Comparison of ENCODE assay signal across 9 mouse cellular contexts in genomic region chr8:26808771-26809170, GRCm38 (mm10).
DNase-seq lines count a peak whose midpoint lies in the region; ATAC-seq lines count a peak whose summit lies in the region.
"Had no signal": no experiment of that assay in that cellular context is flagged by ENCODE, and none has a peak within 500 bp of the region (broad histone marks: within the 10 kb centered on the region; RNA-seq: fewer than 3 reads in every experiment).

No protein-coding gene starts in this region.

- no peak overlapping the region for H3K9ac ChIP-seq in embryonic facial prominence, embryonic 11.5 days (replicated peaks; ENCODE audit: low read length)
- H3K9ac ChIP-seq in stomach, embryonic 15.5 days: no peak overlapping the region
- no peak overlapping the region for H3K9ac ChIP-seq in heart, embryonic 11.5 days (ENCODE audit: low read depth, low read length)
- H3K9ac ChIP-seq: liver, embryonic 12.5 days had no signal

- peak; percentile 41 for DNase-seq in embryonic facial prominence, embryonic 11.5 days (ENCODE audit: low spot score)
- DNase-seq in kidney, adult 9 months: peak; percentile 39
- no peak for DNase-seq in ovary, postnatal 36 days (ENCODE audit: low spot score)

- peak overlapping the region; percentile 38 for H3K4me3 ChIP-seq in megakaryocyte, embryonic 14.5 days (replicated peaks)
- no peak overlapping the region for H3K4me3 ChIP-seq in embryonic facial prominence, embryonic 11.5 days (ENCODE audit: low read depth, low read length)
- no peak overlapping the region for H3K4me3 ChIP-seq in stomach, embryonic 15.5 days (replicated peaks)
- H3K4me3 ChIP-seq in heart, embryonic 11.5 days (ENCODE audit: low read depth, low read length): no peak overlapping the region
- H3K4me3 ChIP-seq: liver, embryonic 12.5 days had no signal

- ATAC-seq in megakaryocyte, adult 5-6 weeks (ENCODE audit: poor library complexity, severe bottlenecking): no peak
- no peak for ATAC-seq in embryonic facial prominence, embryonic 11.5 days (replicated peaks; ENCODE audit: insufficient number of reproducible peaks, low FRiP score, low TSS enrichment, low read depth)
- ATAC-seq in stomach, embryonic 15.5 days (ENCODE audit: insufficient read depth, low FRiP score, low read depth): peak; percentile 77
- ATAC-seq in heart, embryonic 11.5 days (replicated peaks; ENCODE audit: insufficient number of reproducible peaks, low FRiP score, low TSS enrichment): no peak
- ATAC-seq: liver, embryonic 12.5 days; Patski had no signal

- peaks cover 3% of the 10 kb centered on the region for H3K27me3 ChIP-seq in megakaryocyte, embryonic 14.5 days (replicated peaks)
- 0 out of 2 replicates have a peak, but pooled peaks cover 3% of the 10 kb centered on the region for H3K27me3 ChIP-seq in embryonic facial prominence, embryonic 11.5 days (ENCODE audit: control insufficient read depth, insufficient read depth, low read length)
- 0 out of 2 replicates have a peak, but pooled peaks cover 3% of the 10 kb centered on the region for H3K27me3 ChIP-seq in stomach, embryonic 15.5 days (replicated peaks)
- peaks cover 12% of the 10 kb centered on the region; the same call in 1 of the 2 replicates for H3K27me3 ChIP-seq in heart, embryonic 11.5 days (ENCODE audit: control insufficient read depth, insufficient read depth, low read length)
- H3K27me3 ChIP-seq: liver, embryonic 12.5 days; Patski had no signal

- no peak overlapping the region for H3K27ac ChIP-seq in embryonic facial prominence, embryonic 11.5 days (replicated peaks; ENCODE audit: low read depth, low read length)
- H3K27ac ChIP-seq in stomach, embryonic 15.5 days: no peak overlapping the region
- H3K27ac ChIP-seq in heart, embryonic 11.5 days (ENCODE audit: low read depth, low read length): no peak overlapping the region
- H3K27ac ChIP-seq: liver, embryonic 12.5 days had no signal

- WGBS in embryonic facial prominence, embryonic 11.5 days: 7% methylated on average over 3 of the region's 3 CpGs
- 31% methylated on average over 3 of the region's 3 CpGs for WGBS in stomach, embryonic 15.5 days
- 4% methylated on average over 3 of the region's 3 CpGs for WGBS in heart, embryonic 11.5 days (ENCODE audit: insufficient replicate concordance)

- peaks cover 5% of the 10 kb centered on the region for H3K9me3 ChIP-seq in megakaryocyte, embryonic 14.5 days
- no peaks in the 10 kb centered on the region for H3K9me3 ChIP-seq in embryonic facial prominence, embryonic 11.5 days (replicated peaks; ENCODE audit: control insufficient read depth, low read length)
- no peaks in the 10 kb centered on the region for H3K9me3 ChIP-seq in stomach, embryonic 15.5 days
- no peaks in the 10 kb centered on the region for H3K9me3 ChIP-seq in heart, embryonic 11.5 days (replicated peaks; ENCODE audit: control insufficient read depth, low read length)
- H3K9me3 ChIP-seq: liver, embryonic 12.5 days had no signal

- H3K4me2 ChIP-seq in embryonic facial prominence, embryonic 11.5 days (ENCODE audit: low read depth, low read length): no peak overlapping the region
- no peak overlapping the region for H3K4me2 ChIP-seq in stomach, embryonic 15.5 days
- no peak overlapping the region for H3K4me2 ChIP-seq in heart, embryonic 11.5 days
- H3K4me2 ChIP-seq: liver, embryonic 12.5 days had no signal

- no peaks in the 10 kb centered on the region for H3K36me3 ChIP-seq in megakaryocyte, embryonic 14.5 days (replicated peaks; ENCODE audit: low read length)
- no peaks in the 10 kb centered on the region for H3K36me3 ChIP-seq in embryonic facial prominence, embryonic 11.5 days (replicated peaks; ENCODE audit: control insufficient read depth, insufficient read depth, low read depth, low read length)
- H3K36me3 ChIP-seq in stomach, embryonic 15.5 days: no peaks in the 10 kb centered on the region
- no peaks in the 10 kb centered on the region for H3K36me3 ChIP-seq in heart, embryonic 11.5 days (ENCODE audit: control insufficient read depth, insufficient read depth, low read length)
- H3K36me3 ChIP-seq: liver, embryonic 12.5 days had no signal

- H3K4me1 ChIP-seq in megakaryocyte, embryonic 14.5 days: peaks cover 4% of the 10 kb centered on the region; the same call in 1 of the 2 replicates
- peaks cover 16% of the 10 kb centered on the region for H3K4me1 ChIP-seq in embryonic facial prominence, embryonic 11.5 days (ENCODE audit: control insufficient read depth, insufficient read depth, low read length)
- peaks cover 43% of the 10 kb centered on the region for H3K4me1 ChIP-seq in stomach, embryonic 15.5 days
- H3K4me1 ChIP-seq in heart, embryonic 11.5 days (ENCODE audit: control insufficient read depth, insufficient read depth, low read length): peaks cover 44% of the 10 kb centered on the region
